Mouse (Mus musculus): ENCODE results near the gene Fam49a. TPM values are rescaled to one million over a fixed set of nuclear protein-coding genes. Genes with fewer than 3 reads are reported as not detected.
A peak's percentile ranks its signal among the peaks of the same experiment; 100 is the strongest.

Gene Fam49a
- total and polyA plus RNA-seq, 3 experiments, result 4.1 to 9.8 (median 7.1) TPM

DNA sequence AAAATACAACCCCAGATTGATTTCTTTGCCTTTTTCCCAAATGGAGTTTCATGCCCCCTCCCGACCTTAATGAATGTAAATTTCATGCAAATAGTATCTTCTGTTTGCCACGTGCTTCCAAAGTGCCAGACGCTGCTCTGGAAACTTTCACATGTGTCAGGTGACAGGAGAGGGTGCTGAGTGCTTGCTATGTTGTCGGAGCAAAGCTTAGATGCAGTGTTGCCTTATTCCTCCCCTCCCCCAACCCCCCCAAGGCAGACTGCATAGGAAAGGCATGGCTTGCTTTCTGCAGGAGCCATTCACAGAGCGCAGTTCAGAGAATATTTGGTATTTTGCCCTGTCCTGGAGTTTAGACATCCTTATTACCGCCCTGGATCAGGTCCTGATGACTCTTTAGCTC, 12.2 kb downstream of the Fam49a start:
- H3K27me3 ChIP-seq (ENCODE audit: control insufficient read depth, insufficient read depth, low read length), result no peaks in the 10 kb centered on the region
- no peaks in the 10 kb centered on the region for H3K36me3 ChIP-seq (ENCODE audit: control insufficient read depth, insufficient read depth, low read length)
- DNase-seq, result no peak
- H3K27ac ChIP-seq, result no peak overlapping the region
- H3K9ac ChIP-seq (ENCODE audit: low read depth, low read length), result no peak overlapping the region
- 26% methylated on average over 6 of the region's 6 CpGs for WGBS
- TF ChIP-seq EP300 (IDR thresholded peaks at IDR 0.05; ENCODE audit: insufficient read depth, low read depth, low read length), result 0 out of 2 replicates have a peak, but pooled peaks have one; percentile 41
- TF ChIP-seq CTCF (IDR thresholded peaks at IDR 0.05), result no peak
- H3K79me2 ChIP-seq (replicated peaks; ENCODE audit: control insufficient read depth, insufficient read depth, low read length), result peaks cover 4% of the 10 kb centered on the region
- peaks cover 21% of the 10 kb centered on the region for H3K4me1 ChIP-seq (ENCODE audit: control insufficient read depth, insufficient read depth, low read length)
- intact Hi-C loops (cut with DNase I), result no loop called here
- no peak overlapping the region for H3K4me3 ChIP-seq

DNA sequence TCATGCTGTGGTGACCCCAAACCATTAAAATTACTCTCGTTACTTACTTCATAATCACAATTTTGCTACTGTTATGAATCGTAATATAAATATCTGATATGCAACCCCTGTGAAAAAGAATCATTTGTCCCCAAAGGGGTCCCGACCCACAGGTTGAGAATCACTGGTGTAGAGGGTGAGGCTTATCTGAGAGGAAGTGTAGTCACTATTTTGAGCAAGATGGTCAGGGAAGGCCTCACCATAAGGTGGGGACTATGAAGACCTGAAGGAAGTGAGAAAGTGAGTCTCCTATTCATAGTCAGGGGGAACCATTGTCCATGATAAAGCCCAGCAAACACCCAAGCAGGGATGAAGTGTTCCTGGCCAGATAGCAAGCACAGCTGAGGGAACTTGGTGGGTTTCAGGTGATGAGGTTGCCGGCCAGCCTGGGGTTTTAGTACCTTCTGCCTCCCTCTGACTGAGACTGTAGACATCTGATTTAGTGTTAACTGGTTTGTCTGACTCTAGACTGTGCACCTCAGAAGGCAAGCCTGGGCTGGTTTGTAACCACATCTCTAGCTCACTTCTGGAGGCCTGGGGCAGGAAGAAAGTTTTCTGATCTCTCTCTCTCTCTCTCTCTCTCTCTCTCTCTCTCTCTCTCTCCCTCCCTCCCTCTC, 13.3 kb downstream of the Fam49a start:
- Histone ChIP-seq H3K4me1 (ENCODE audit: control insufficient read depth, insufficient read depth, low read length) (peaks cover 19% of the 10 kb centered on the region), H3K27me3 (ENCODE audit: control insufficient read depth, insufficient read depth, low read length) (no peaks in the 10 kb centered on the region), H3K27ac (no peak overlapping the region), H3K9ac (ENCODE audit: low read depth, low read length) (no peak overlapping the region), H3K79me2 (replicated peaks; ENCODE audit: control insufficient read depth, insufficient read depth, low read length) (peaks cover 4% of the 10 kb centered on the region), H3K36me3 (ENCODE audit: control insufficient read depth, insufficient read depth, low read length) (no peaks in the 10 kb centered on the region), H3K4me3 (no peak overlapping the region)
- TF ChIP-seq EP300 (IDR thresholded peaks at IDR 0.05; ENCODE audit: insufficient read depth, low read depth, low read length) (no peak), CTCF (IDR thresholded peaks at IDR 0.05) (no peak), POLR2A (IDR thresholded peaks at IDR 0.05; ENCODE audit: insufficient read depth, low read depth, low read length) (no peak)
- 84% methylated on average over 4 of the region's 4 CpGs for WGBS
- no peak for DNase-seq
- intact Hi-C loops (cut with DNase I), result no loop called here

DNA sequence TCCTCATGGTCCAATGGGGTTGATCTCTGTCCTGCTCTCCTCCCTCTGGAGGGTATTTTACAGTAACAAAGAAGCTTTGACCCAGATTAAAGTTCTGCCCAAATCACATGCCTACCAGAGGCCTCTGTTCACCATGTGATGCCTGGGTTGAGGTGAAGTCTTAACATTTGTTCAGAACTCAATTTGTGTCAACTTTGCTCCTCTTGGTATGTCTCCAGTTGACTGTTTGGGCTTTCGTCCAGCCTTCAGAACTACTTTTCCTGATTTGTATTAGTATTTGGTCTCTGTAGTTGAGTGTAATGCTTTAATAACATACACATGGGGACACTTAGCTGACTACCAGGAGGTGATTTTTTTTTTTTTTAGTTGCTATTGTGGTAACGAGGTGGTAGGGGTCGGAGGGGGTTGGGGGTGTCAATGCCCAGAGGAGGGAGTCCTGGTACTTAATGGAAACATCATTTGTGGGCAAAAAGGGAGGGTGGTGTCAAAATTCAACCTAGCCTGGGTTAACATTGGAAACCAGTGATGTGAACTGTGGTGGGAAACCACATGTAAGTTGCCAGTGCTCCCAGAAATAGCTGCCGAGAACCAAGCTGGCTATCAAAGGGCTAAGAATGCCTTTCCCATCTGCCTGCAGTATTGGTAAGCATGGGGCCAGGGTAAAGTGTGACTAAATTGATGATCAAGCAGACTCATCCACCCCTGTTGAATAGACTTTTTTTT, 16.0 kb downstream of the Fam49a start:
- H3K27ac ChIP-seq, result no peak overlapping the region

DNA sequence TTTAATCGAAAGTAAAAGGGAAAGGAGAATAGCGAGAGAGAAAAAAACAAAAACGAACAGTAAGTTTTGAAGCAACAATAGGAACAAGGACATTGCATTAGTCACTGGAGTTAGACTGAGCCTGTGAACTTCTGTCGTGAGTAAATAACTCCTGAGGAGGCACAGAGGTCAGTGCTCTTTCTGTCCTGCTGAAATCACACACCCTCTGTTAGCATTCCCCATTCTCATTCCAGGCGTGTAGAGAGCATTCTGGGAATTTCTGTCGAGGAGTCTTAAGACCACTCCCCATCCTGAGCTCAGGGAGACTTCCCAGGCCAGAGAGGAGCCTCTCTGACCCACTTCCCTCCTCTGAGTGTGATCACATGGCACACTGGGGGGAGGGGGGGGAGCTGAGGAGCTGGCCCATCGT, 16.5 kb downstream of the Fam49a start:
- H3K9ac ChIP-seq (ENCODE audit: low read depth, low read length), result no peak overlapping the region
- no peaks in the 10 kb centered on the region for H3K36me3 ChIP-seq (ENCODE audit: control insufficient read depth, insufficient read depth, low read length)
- H3K4me3 ChIP-seq, result no peak overlapping the region
- intact Hi-C loops (cut with DNase I), result no loop called here
- DNase-seq, result no peak
- H3K4me1 ChIP-seq (ENCODE audit: control insufficient read depth, insufficient read depth, low read length), result peaks cover 11% of the 10 kb centered on the region
- H3K27ac ChIP-seq, result no peak overlapping the region
- 62% methylated on average over 7 of the region's 7 CpGs for WGBS
- no peaks in the 10 kb centered on the region for H3K27me3 ChIP-seq (ENCODE audit: control insufficient read depth, insufficient read depth, low read length)
- H3K79me2 ChIP-seq (replicated peaks; ENCODE audit: control insufficient read depth, insufficient read depth, low read length), result peaks cover 4% of the 10 kb centered on the region; the same call in 1 of the 2 replicates
- TF ChIP-seq CTCF (IDR thresholded peaks at IDR 0.05) (no peak), POLR2A (IDR thresholded peaks at IDR 0.05; ENCODE audit: insufficient read depth, low read depth, low read length) (no peak), EP300 (IDR thresholded peaks at IDR 0.05; ENCODE audit: insufficient read depth, low read depth, low read length) (no peak)

More for the DNA sequence above, 16.0 kb downstream of the Fam49a start:
- Histone ChIP-seq H3K9ac (ENCODE audit: low read depth, low read length) (no peak overlapping the region), H3K79me2 (replicated peaks; ENCODE audit: control insufficient read depth, insufficient read depth, low read length) (peaks cover 4% of the 10 kb centered on the region; the same call in 1 of the 2 replicates), H3K36me3 (ENCODE audit: control insufficient read depth, insufficient read depth, low read length) (no peaks in the 10 kb centered on the region), H3K27me3 (ENCODE audit: control insufficient read depth, insufficient read depth, low read length) (no peaks in the 10 kb centered on the region), H3K4me3 (no peak overlapping the region), H3K4me1 (ENCODE audit: control insufficient read depth, insufficient read depth, low read length) (peaks cover 12% of the 10 kb centered on the region)
- no peak for DNase-seq
- no peak for TF ChIP-seq POLR2A (IDR thresholded peaks at IDR 0.05; ENCODE audit: insufficient read depth, low read depth, low read length)
- TF ChIP-seq EP300 (IDR thresholded peaks at IDR 0.05; ENCODE audit: insufficient read depth, low read depth, low read length), result no peak
- no peak for TF ChIP-seq CTCF (IDR thresholded peaks at IDR 0.05)
- WGBS, result 75% methylated on average over 4 of the region's 4 CpGs
- intact Hi-C loops (cut with DNase I), result no loop called here

DNA sequence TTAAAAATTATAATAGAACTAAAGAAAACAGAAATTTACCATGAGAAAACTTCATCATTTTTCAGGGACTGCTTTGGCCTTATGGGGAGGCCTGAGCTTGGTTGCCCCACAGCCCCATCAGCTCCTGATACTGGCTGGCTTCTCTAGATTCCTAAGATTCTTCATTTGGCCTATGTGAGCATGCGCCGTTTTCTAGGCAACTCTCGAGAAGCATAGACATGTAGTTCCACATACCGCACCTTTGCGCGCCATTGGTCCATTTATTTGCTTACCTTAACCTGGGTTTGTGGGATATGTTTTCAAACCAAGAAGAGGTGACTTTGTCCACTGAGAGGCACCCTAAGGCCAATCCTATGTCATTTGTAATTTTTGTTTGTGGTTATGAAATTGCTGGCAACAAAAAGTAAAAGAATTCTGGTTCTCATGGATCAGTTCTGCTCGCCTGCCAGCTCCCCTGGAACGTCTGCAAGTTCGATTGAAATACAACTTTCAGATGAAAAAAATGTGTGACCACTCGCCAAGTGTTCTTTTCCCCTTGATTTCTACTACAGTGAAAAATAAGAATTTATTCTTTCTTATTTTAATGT, 21.9 kb downstream of the Fam49a start:
- no peaks in the 10 kb centered on the region; the same call in 1 of the 2 replicates for H3K36me3 ChIP-seq (ENCODE audit: control insufficient read depth, insufficient read depth, low read length)
- 76% methylated on average over 10 of the region's 10 CpGs for WGBS
- no peaks in the 10 kb centered on the region for H3K27me3 ChIP-seq (ENCODE audit: control insufficient read depth, insufficient read depth, low read length)
- intact Hi-C loops (cut with DNase I), result no loop called here
- H3K79me2 ChIP-seq (replicated peaks; ENCODE audit: control insufficient read depth, insufficient read depth, low read length), result peaks cover 2% of the 10 kb centered on the region; the same call in 1 of the 2 replicates
- TF ChIP-seq POLR2A (IDR thresholded peaks at IDR 0.05; ENCODE audit: insufficient read depth, low read depth, low read length) (no peak), CTCF (IDR thresholded peaks at IDR 0.05) (peak; percentile 8; the same call in 1 of the 2 replicates)
- no peak overlapping the region for H3K4me3 ChIP-seq
- H3K27ac ChIP-seq, result 0 out of 2 replicates have a peak overlapping the region, but pooled peaks have one; percentile 5
- peaks cover 4% of the 10 kb centered on the region for H3K4me1 ChIP-seq (ENCODE audit: control insufficient read depth, insufficient read depth, low read length)
- DNase-seq, result peak; percentile 56 to 65
- H3K9ac ChIP-seq (ENCODE audit: low read depth, low read length), result no peak overlapping the region
